Mouse (Mus musculus) limb, embryonic 13.5 days (tissue): ENCODE measurements at regions not wholly inside any gene's neighbourhood (a gene's known extent, or its start where the extent isn't known, plus 50 kb on each side); places are given as distances from the start of the nearest gene placed in this dataset.

ENCODE experiments used
- ATAC-seq: fragments of 200-750 bp; cut with Nextera tagmentation; 2 replicates; pipeline ENCODE4 v1.8.0; 2017; ENCODE audit warnings: low read depth, moderate number of reproducible peaks, moderate TSS enrichment; ENCODE audit not compliant: low FRiP score
- H3K27ac ChIP-seq: fragments of 300-500 bp; sonication (generic); 2 replicates; pipeline ENCODE4 v1.5.1; 2015; ENCODE audit warnings: inconsistent platforms, mild to moderate bottlenecking, moderate library complexity
- H3K27me3 ChIP-seq: fragments of 300-500 bp; sonication (generic); 2 replicates; pipeline ENCODE4 v1.6.1; 2015; ENCODE audit warnings: mild to moderate bottlenecking, inconsistent platforms
- H3K36me3 ChIP-seq: fragments of 300-500 bp; sonication (generic); 2 replicates; pipeline ENCODE4 v1.6.1; 2015; ENCODE audit warnings: inconsistent platforms, mild to moderate bottlenecking, moderate library complexity
- H3K4me1 ChIP-seq: fragments of 300-500 bp; sonication (generic); 2 replicates; pipeline ENCODE4 v1.6.1; 2015; ENCODE audit warnings: inconsistent platforms
- H3K4me2 ChIP-seq: fragments of 300-500 bp; sonication (generic); replicated peaks from 2 replicates; pipeline ENCODE4 v1.6.1; 2015; ENCODE audit warnings: inconsistent platforms, mild to moderate bottlenecking, moderate library complexity
- H3K4me3 ChIP-seq: fragments of 300-500 bp; sonication (generic); 2 replicates; pipeline ENCODE4 v1.5.1; 2015; ENCODE audit warnings: moderate library complexity, mild to moderate bottlenecking, inconsistent platforms
- H3K9ac ChIP-seq: fragments of 300-500 bp; sonication (generic); 2 replicates; pipeline ENCODE4 v1.6.1; 2015; ENCODE audit warnings: mild to moderate bottlenecking, inconsistent platforms
- H3K9me3 ChIP-seq: fragments of 300-500 bp; sonication (generic); 2 replicates; pipeline ENCODE4 v1.6.1; 2016; ENCODE audit warnings: inconsistent platforms
- WGBS: fragments of 180-500 bp; shearing (Covaris S2); methylation state at CpG from one replicate; pipeline ENCODE4 v1.1.7; 2015; 5-methylcytosine and 5-hydroxymethylcytosine counted together

DNA sequence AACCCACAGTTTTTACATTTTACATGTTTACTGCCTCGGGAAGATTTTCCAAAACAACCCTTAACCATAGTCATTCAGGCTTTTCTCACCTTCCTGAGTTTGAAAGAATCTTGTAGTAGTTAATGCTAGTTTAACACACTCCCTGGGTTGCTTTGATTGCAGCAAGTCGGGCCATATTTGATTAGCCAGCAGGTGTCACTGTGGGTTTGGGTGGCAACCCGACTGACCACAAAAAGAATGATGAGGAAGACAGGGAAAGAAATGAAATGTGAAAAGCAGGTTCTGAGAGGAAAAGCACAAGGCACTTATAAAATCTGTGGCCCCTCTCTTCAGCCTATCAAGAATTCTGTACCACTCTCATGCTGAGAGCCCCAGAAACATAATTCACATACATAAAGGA is 335.7 kb upstream of the Ddhd1 start:
- Histone ChIP-seq H3K4me2 (no peak overlapping the region), H3K4me1 (peaks cover 32% of the 10 kb centered on the region), H3K27ac (no peak overlapping the region), H3K9me3 (no peaks in the 10 kb centered on the region), H3K4me3 (no peak overlapping the region), H3K27me3 (peaks cover 27% of the 10 kb centered on the region), H3K9ac (no peak overlapping the region), H3K36me3 (no peaks in the 10 kb centered on the region)
- WGBS: under 1% methylated on average over 3 of the region's 3 CpGs
- ATAC-seq: no peak

DNA sequence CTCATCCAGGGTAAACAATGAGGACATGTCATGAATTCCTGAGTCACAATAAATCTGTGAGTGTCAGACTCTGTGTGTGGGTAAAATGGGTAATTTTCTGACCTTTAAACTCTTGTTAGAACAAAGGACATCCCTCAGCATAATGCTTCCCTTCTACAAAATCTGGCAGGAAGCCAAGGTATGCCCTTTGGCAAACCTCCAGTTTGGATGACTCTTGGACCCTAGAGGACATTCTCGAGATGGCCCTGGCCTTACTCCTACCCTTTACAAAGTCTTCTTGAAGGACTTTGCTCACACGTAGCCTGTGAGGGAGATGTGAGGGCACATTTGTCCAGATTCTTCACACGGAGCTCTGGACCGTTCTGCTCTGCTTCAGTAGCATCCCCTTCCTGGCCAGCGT is 338.8 kb upstream of the Ddhd1 start:
- no peak overlapping the region for H3K4me3 ChIP-seq
- H3K4me2 ChIP-seq: no peak overlapping the region
- no peak overlapping the region for H3K9ac ChIP-seq
- peaks cover 21% of the 10 kb centered on the region; the same call in 1 of the 2 replicates for H3K4me1 ChIP-seq
- peaks cover 11% of the 10 kb centered on the region for H3K27me3 ChIP-seq
- ATAC-seq: no peak
- WGBS: 63% methylated on average over 5 of the region's 5 CpGs
- H3K9me3 ChIP-seq: no peaks in the 10 kb centered on the region
- no peaks in the 10 kb centered on the region for H3K36me3 ChIP-seq
- no peak overlapping the region for H3K27ac ChIP-seq

DNA sequence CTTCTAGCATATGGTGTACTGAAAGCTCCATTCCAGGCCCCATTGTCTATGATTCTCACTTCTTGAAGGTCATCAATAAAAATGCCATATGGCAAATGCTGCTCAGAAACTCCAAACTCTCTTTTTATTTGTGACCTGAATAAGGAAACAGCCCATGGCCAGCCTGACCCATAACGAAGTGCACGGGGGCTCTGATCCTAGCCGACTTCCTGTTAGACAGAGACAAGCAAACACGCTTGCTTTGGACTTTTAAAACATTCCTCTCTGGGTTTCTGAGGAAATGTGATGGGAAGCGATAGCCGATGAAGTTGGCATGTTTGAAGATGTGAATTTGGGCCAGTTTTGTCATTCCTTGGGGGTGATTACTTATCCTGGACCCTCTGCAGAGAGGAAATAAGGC is 346.1 kb upstream of the Ddhd1 start:
- Histone ChIP-seq H3K36me3 (no peaks in the 10 kb centered on the region), H3K4me2 (no peak overlapping the region), H3K27me3 (0 out of 2 replicates have a peak, but pooled peaks cover 2% of the 10 kb centered on the region), H3K4me1 (no peaks in the 10 kb centered on the region), H3K27ac (no peak overlapping the region), H3K9ac (no peak overlapping the region), H3K9me3 (no peaks in the 10 kb centered on the region), H3K4me3 (no peak overlapping the region)
- WGBS: 60% methylated on average over 6 of the region's 6 CpGs
- ATAC-seq: no peak

DNA sequence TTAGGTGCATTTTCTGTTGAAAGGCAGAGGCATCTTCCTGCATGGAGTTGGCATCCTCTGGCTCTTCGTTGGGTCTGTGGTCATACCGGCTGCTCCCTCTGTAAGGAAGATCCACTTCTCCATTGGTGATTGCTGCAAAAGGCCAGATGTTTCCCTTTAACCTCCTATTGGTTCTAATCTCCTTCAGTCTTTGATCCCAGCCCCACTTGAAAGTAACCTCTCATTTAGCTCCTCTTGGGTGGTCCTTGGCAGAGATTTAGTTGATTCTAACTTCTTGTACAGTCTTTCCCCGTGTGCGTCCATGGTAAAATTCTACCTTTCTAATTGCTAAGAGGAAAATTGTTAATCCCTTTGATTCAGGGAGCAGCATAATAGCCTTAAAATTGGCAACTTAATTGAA is 347.4 kb upstream of the Ddhd1 start:
- no peak overlapping the region for H3K27ac ChIP-seq
- H3K4me3 ChIP-seq: no peak overlapping the region
- no peak overlapping the region for H3K4me2 ChIP-seq
- no peak overlapping the region for H3K9ac ChIP-seq
- H3K36me3 ChIP-seq: no peaks in the 10 kb centered on the region
- H3K4me1 ChIP-seq: no peaks in the 10 kb centered on the region
- ATAC-seq: no peak
- H3K27me3 ChIP-seq: 0 out of 2 replicates have a peak, but pooled peaks cover 2% of the 10 kb centered on the region
- no peaks in the 10 kb centered on the region for H3K9me3 ChIP-seq
- 20% methylated on average over 4 of the region's 4 CpGs for WGBS

DNA sequence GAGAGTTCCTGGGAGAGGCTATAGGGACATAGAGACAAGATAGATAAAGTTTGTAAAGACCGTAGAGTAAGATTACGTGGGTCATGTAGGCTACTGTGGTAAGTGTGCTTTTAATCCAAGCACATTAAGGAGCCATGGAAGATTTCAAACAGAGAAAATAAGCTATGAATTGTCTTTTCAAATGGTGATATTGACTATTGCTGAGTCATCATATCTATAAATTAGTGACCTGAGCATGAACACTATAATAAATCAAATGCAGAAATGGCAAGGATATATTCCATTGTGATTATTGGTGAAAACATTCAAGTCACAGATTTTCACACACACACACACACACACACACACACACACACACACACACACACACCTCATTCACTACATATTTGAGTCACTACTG is 355.3 kb upstream of the Ddhd1 start:
- Histone ChIP-seq H3K4me3 (no peak overlapping the region), H3K27ac (no peak overlapping the region), H3K4me1 (peaks cover 14% of the 10 kb centered on the region), H3K27me3 (peaks cover 5% of the 10 kb centered on the region; the same call in 1 of the 2 replicates), H3K36me3 (no peaks in the 10 kb centered on the region), H3K4me2 (no peak overlapping the region), H3K9me3 (no peaks in the 10 kb centered on the region), H3K9ac (no peak overlapping the region)
- WGBS: 97% methylated on average over 2 of the region's 2 CpGs
- no peak for ATAC-seq

DNA sequence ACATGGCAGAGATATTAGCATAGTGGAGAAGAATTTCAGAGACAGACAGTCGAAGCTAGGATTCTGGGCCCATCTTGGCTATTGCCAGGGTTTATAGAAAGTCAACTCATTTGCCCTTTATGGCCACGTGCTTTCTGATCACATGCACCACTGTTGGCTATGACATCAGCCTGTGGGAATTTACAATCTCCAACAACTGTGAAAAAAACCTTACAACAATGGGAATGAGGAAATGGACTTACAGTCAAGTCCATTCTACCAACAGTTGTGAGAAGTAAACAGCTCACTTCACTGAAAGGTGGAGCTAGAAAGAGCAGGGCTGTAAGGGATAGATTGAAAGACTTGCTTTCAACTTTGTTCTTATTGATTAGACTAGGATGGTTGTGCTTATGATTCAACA is 356.1 kb upstream of the Ddhd1 start:
- H3K27ac ChIP-seq: no peak overlapping the region
- no peak overlapping the region for H3K9ac ChIP-seq
- ATAC-seq: no peak
- H3K9me3 ChIP-seq: no peaks in the 10 kb centered on the region
- H3K36me3 ChIP-seq: no peaks in the 10 kb centered on the region
- peaks cover 22% of the 10 kb centered on the region for H3K4me1 ChIP-seq
- no peak overlapping the region for H3K4me3 ChIP-seq
- peaks cover 8% of the 10 kb centered on the region; the same call in 1 of the 2 replicates for H3K27me3 ChIP-seq
- WGBS: 57% methylated on average over 2 of the region's 2 CpGs
- H3K4me2 ChIP-seq: no peak overlapping the region

DNA sequence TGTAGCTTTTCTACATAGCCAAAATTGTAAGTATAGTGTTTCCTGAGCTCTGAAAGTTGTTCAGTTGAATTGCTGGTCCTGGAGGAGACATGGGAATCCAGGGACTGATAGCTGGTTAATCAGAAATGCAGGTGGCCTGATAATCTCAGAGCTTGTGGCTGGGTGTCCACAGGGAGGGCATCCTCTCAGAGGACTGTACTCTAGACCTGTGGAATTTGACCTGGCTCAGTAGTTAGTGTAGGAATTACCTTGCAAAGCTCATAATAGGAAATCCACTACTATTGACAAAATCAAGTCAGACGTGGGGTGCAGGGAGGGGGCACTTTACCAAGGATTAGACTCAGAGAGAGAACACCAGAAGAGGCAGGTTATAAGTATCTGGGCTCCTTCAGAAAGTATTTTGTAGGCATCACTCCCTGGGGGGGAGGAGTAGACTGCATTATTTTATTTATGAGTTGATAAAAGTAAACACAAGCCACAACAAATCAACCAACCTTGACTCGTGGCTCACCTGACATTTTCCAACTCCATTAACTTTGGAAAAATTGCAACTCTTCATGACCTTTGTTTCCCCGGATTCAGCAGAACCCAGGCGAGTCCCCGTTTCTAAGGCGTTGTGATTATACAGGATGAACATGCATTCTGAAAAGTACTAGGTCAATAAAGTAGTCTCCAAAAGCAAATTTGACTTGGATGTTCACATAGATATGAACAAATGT is 357.9 kb upstream of the Ddhd1 start:
- H3K27me3 ChIP-seq: peaks cover 8% of the 10 kb centered on the region; the same call in 1 of the 2 replicates
- peaks cover 36% of the 10 kb centered on the region for H3K4me1 ChIP-seq
- no peak overlapping the region for H3K9ac ChIP-seq
- 84% methylated on average over 6 of the region's 6 CpGs for WGBS
- no peaks in the 10 kb centered on the region for H3K36me3 ChIP-seq
- no peak overlapping the region for H3K4me2 ChIP-seq
- H3K9me3 ChIP-seq: no peaks in the 10 kb centered on the region
- ATAC-seq: no peak
- no peak overlapping the region for H3K4me3 ChIP-seq
- no peak overlapping the region for H3K27ac ChIP-seq

DNA sequence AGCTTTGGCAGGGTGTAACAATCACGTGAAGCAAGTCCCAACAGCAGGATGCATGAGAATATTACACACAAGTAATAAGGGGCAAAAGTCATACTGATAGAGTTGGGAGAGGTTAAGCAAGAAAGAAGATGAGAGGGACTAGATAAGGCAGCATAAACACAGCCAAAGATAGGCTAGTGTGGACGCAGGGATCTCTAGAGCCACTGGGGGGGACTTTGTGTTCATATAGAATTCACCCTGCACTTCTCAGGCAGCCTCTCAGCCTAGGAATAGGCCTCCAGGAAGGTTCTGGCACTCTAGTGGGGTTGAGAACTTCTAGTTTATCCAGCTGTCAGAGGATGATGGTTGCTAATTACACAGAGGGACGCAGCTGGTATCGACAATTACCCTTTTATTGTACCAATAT is 358.8 kb upstream of the Ddhd1 start:
- ATAC-seq: no peak
- WGBS: 49% methylated on average over 4 of the region's 4 CpGs
- Histone ChIP-seq H3K9me3 (no peaks in the 10 kb centered on the region), H3K4me1 (peaks cover 36% of the 10 kb centered on the region), H3K27me3 (peaks cover 9% of the 10 kb centered on the region; the same call in 1 of the 2 replicates), H3K4me2 (no peak overlapping the region), H3K4me3 (no peak overlapping the region), H3K9ac (no peak overlapping the region), H3K27ac (no peak overlapping the region), H3K36me3 (no peaks in the 10 kb centered on the region)

DNA sequence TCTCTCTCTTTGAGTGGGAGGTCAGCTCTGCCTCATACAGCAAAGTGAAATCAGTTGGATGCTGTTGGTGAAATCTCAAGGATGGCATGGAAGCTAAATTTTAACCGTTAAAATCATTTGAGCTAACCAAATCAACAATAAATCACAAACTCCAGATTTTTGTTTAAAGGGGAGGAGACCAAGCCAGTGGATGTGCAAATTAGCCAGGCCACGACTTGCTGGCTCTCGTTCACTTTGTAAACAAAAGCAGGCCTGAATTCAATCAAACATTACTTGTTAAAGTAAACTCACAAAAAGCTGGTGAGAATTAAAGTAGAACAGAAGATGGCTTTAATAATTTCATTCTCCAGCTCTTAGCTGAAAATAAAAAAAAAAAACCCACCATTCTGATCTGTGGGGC is 359.3 kb upstream of the Ddhd1 start:
- H3K4me3 ChIP-seq: no peak overlapping the region
- no peak overlapping the region for H3K27ac ChIP-seq
- no peaks in the 10 kb centered on the region for H3K9me3 ChIP-seq
- 40% methylated on average over 3 of the region's 3 CpGs for WGBS
- no peak overlapping the region for H3K9ac ChIP-seq
- no peak for ATAC-seq
- H3K36me3 ChIP-seq: no peaks in the 10 kb centered on the region
- no peak overlapping the region for H3K4me2 ChIP-seq
- H3K27me3 ChIP-seq: peaks cover 14% of the 10 kb centered on the region; the same call in 1 of the 2 replicates
- H3K4me1 ChIP-seq: peaks cover 36% of the 10 kb centered on the region

DNA sequence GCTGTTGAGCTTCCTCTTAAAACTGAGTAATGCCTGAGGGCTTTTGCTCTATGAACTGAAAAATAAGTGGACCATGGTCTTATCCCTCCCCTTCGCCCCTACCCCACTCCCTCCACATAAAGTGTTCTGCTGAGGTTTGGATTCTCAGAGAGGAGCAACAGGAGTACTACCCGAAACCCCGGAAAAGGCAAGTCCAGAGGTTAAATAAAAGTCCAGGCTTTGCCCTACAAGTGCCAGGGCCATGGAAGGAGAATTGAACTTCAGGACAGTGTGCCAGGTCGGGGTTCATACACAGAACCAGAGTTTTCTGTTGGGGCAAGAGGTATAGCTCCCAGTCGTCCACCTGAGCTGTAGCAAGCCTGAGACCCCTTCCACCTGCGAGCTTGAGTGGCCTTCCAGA is 360.0 kb upstream of the Ddhd1 start:
- ATAC-seq: no peak

DNA sequence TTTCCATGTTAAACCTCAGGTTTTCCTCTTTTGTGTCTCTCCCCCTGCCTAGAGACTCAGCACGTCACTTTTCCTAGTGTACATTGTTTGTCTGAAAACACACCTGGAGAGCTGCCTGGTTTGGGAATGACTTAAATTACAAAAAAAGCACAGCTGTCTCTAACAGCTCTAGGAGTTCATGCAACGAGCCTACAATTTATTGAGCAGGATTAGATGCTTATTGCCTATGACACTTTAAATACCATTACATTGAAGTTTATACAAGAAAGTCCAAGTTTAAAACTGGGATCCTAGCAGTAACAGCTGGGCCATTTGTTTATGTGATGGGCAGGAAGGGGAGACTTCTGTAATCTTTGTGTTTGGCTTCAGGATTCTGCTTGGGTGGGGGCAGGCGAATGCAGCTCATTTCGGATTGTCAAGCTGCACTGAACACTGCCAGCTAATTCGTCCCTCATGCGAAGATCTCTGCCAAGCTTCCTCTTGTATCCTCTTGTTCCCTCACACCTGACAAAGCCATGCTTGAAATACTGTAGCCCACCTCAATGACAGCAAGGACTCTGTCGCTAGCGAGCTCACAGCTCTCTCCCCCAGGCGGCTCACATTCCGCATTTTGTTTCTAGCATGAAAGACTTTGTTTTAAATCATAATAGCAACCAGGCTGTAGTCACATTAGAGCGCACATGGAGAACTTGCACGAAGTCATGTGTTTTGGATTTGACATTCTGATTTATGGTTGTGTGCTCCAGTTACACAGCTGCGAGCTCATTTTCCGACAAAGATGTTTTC is 359.8 kb upstream of the Gm15217 start:
- Histone ChIP-seq H3K36me3 (no peaks in the 10 kb centered on the region), H3K27me3 (peaks cover 18% of the 10 kb centered on the region), H3K27ac (peak overlapping the region; percentile 29; the same call in 1 of the 2 replicates), H3K4me3 (no peak overlapping the region), H3K4me2 (peak overlapping the region; percentile 43), H3K4me1 (peaks cover 36% of the 10 kb centered on the region), H3K9ac (0 out of 2 replicates have a peak overlapping the region, but pooled peaks have one; percentile 19), H3K9me3 (no peaks in the 10 kb centered on the region)
- ATAC-seq: peak; percentile 77
- WGBS: 9% methylated on average over 14 of the region's 14 CpGs

More for the DNA sequence above, 360.0 kb upstream of the Ddhd1 start:
- Histone ChIP-seq H3K9me3 (no peaks in the 10 kb centered on the region), H3K27ac (no peak overlapping the region), H3K4me3 (no peak overlapping the region), H3K27me3 (peaks cover 14% of the 10 kb centered on the region; the same call in 1 of the 2 replicates), H3K9ac (no peak overlapping the region), H3K4me2 (no peak overlapping the region), H3K4me1 (peaks cover 36% of the 10 kb centered on the region), H3K36me3 (no peaks in the 10 kb centered on the region)
- WGBS: 80% methylated on average over 6 of the region's 6 CpGs

DNA sequence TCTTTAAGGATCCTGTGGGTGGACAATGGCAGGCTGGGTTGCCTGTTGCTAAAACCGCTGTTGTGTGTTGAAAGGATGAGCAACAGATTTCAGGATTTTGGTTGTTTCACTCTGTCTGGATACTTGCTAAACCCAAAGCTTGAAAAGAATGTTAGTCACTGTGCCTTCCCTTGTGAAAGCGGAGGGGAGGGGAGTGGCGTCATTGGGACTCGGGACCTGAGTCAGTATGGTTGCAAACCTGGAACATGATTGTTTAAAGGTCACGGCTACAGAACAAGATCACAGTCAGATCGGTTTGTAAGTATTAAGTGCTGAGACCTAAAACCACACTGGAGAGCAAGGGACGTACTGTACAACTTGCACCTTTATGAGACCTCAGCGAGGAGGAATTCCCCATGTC is 344.9 kb upstream of the Gm15217 start:
- no peak overlapping the region for H3K4me3 ChIP-seq
- no peak overlapping the region for H3K9ac ChIP-seq
- WGBS: 84% methylated on average over 8 of the region's 8 CpGs
- no peak overlapping the region for H3K27ac ChIP-seq
- peaks cover 23% of the 10 kb centered on the region for H3K4me1 ChIP-seq
- H3K4me2 ChIP-seq: no peak overlapping the region
- no peak for ATAC-seq
- no peaks in the 10 kb centered on the region for H3K9me3 ChIP-seq
- no peaks in the 10 kb centered on the region for H3K27me3 ChIP-seq
- no peaks in the 10 kb centered on the region for H3K36me3 ChIP-seq
